Mouse (Mus musculus): ENCODE measurements at regions not wholly inside any gene's neighbourhood (a gene's known extent, or its start where the extent isn't known, plus 50 kb on each side); places are given as distances from the start of the nearest gene placed in this dataset.

DNA sequence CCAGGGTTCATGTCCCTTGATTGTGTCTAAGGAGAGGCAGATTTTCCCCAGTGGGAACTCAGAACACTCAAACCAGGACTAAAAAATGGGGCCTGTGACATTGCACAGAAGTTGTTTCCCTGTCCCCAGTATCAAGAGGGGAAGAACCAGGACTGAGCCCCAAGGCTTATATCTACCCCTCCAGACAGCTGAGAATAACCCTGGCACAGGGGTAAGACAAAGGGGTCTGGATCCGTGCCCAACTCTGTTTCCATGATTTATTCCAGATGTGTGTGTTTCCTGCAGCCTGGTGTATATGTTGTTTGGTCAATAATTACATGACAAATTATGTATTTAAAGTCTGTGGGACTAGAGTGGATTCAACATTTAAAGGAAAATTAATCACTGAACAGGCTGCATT lies 456.3 kb upstream of the Mctp2 start:
- TF ChIP-seq CTCF (IDR thresholded peaks at IDR 0.05; ENCODE audit: control insufficient read depth, insufficient read depth, insufficient read length) (no peak), USF1 (IDR thresholded peaks at IDR 0.05; ENCODE audit: low read depth) (no peak), MAX (IDR thresholded peaks at IDR 0.05) (no peak), MYOG (IDR thresholded peaks at IDR 0.05; ENCODE audit: control insufficient read depth, extremely low read depth, insufficient read length) (no peak), CEBPB (IDR thresholded peaks at IDR 0.05; ENCODE audit: low read depth) (no peak)
